Comparison of ENCODE assay signal across 12 mouse cellular contexts in genomic region chr6:34887131-34887850, GRCm38 (mm10). TPM values are rescaled to one million over a fixed set of nuclear protein-coding genes. Genes with fewer than 3 reads are reported as not detected.
DNase-seq lines count a peak whose midpoint lies in the region; ATAC-seq lines count a peak whose summit lies in the region.
"Had no signal": no experiment of that assay in that cellular context is flagged by ENCODE, and none has a peak within 500 bp of the region (broad histone marks: within the 10 kb centered on the region; RNA-seq: fewer than 3 reads in every experiment).

No protein-coding gene starts in this region.

- H3K9me3 ChIP-seq in heart, embryonic 12.5 days (replicated peaks), result no peaks in the 10 kb centered on the region
- H3K9me3 ChIP-seq in embryonic facial prominence, embryonic 11.5 days (replicated peaks; ENCODE audit: control insufficient read depth, low read length), result no peaks in the 10 kb centered on the region
- H3K9me3 ChIP-seq in hindbrain, embryonic 14.5 days (ENCODE audit: control insufficient read depth, low read length), result no peaks in the 10 kb centered on the region
- no peaks in the 10 kb centered on the region for H3K9me3 ChIP-seq in neural tube, embryonic 11.5 days (ENCODE audit: control insufficient read depth, low read length)
- H3K9me3 ChIP-seq: heart, embryonic 15.5 days had no signal

- no peak for ATAC-seq in heart, embryonic 12.5 days (ENCODE audit: insufficient number of reproducible peaks, low FRiP score)
- ATAC-seq in embryonic facial prominence, embryonic 11.5 days (replicated peaks; ENCODE audit: insufficient number of reproducible peaks, low FRiP score, low TSS enrichment, low read depth), result peak; percentile 77
- ATAC-seq in hindbrain, embryonic 14.5 days (ENCODE audit: low FRiP score), result peak; percentile 58
- ATAC-seq in neural tube, embryonic 11.5 days (ENCODE audit: insufficient read depth, low FRiP score, low TSS enrichment), result peak; percentile 84
- no peak for ATAC-seq in granulocyte monocyte progenitor cell, adult 5-6 weeks (replicated peaks; ENCODE audit: poor library complexity, severe bottlenecking)

- H3K27me3 ChIP-seq in heart, embryonic 12.5 days (replicated peaks), result no peaks in the 10 kb centered on the region
- no peaks in the 10 kb centered on the region for H3K27me3 ChIP-seq in embryonic facial prominence, embryonic 11.5 days (ENCODE audit: control insufficient read depth, insufficient read depth, low read length)
- H3K27me3 ChIP-seq in hindbrain, embryonic 14.5 days (ENCODE audit: control insufficient read depth, insufficient read depth, low read length), result no peaks in the 10 kb centered on the region
- no peaks in the 10 kb centered on the region for H3K27me3 ChIP-seq in neural tube, embryonic 11.5 days (ENCODE audit: control insufficient read depth, insufficient read depth, low read length)
- H3K27me3 ChIP-seq: heart, embryonic 15.5 days had no signal

- intact Hi-C loops in heart, postnatal 14 days (cut with DNase I), result no loop called here

- 68% methylated on average over 6 of the region's 6 CpGs for whole genome bisulfite sequencing in heart, embryonic 12.5 days
- 66% methylated on average over 6 of the region's 6 CpGs for WGBS in embryonic facial prominence, embryonic 11.5 days
- WGBS in hindbrain, embryonic 14.5 days, result 18% methylated on average over 6 of the region's 6 CpGs
- WGBS in neural tube, embryonic 11.5 days, result 49% methylated on average over 6 of the region's 6 CpGs

- no peak overlapping the region for H3K4me3 ChIP-seq in heart, embryonic 12.5 days
- no peak overlapping the region for H3K4me3 ChIP-seq in embryonic facial prominence, embryonic 11.5 days (ENCODE audit: low read depth, low read length)
- H3K4me3 ChIP-seq in hindbrain, embryonic 14.5 days (replicated peaks; ENCODE audit: low read length), result no peak overlapping the region
- H3K4me3 ChIP-seq in neural tube, embryonic 11.5 days (ENCODE audit: low read depth, low read length), result no peak overlapping the region
- H3K4me3 ChIP-seq: heart, embryonic 15.5 days had no signal

- H3K4me2 ChIP-seq in heart, embryonic 12.5 days, result no peak overlapping the region
- no peak overlapping the region for H3K4me2 ChIP-seq in embryonic facial prominence, embryonic 11.5 days (ENCODE audit: low read depth, low read length)
- no peak overlapping the region for H3K4me2 ChIP-seq in hindbrain, embryonic 14.5 days (replicated peaks)
- no peak overlapping the region for H3K4me2 ChIP-seq in neural tube, embryonic 11.5 days (ENCODE audit: low read depth)
- H3K4me2 ChIP-seq: heart, embryonic 15.5 days had no signal

- H3K4me1 ChIP-seq in heart, embryonic 12.5 days (replicated peaks), result peaks cover 29% of the 10 kb centered on the region
- no peaks in the 10 kb centered on the region for H3K4me1 ChIP-seq in embryonic facial prominence, embryonic 11.5 days (ENCODE audit: control insufficient read depth, insufficient read depth, low read length)
- H3K4me1 ChIP-seq in hindbrain, embryonic 14.5 days (replicated peaks; ENCODE audit: control insufficient read depth, insufficient read depth, low read length), result peaks cover 11% of the 10 kb centered on the region; the same call in 1 of the 2 replicates
- H3K4me1 ChIP-seq in neural tube, embryonic 11.5 days (ENCODE audit: control insufficient read depth, insufficient read depth, low read length), result peaks cover 14% of the 10 kb centered on the region

- H3K9ac ChIP-seq in heart, embryonic 12.5 days, result 0 out of 2 replicates have a peak overlapping the region, but pooled peaks have one; percentile 28
- H3K9ac ChIP-seq in embryonic facial prominence, embryonic 11.5 days (replicated peaks; ENCODE audit: low read length), result no peak overlapping the region
- no peak overlapping the region; the same call in 1 of the 2 replicates for H3K9ac ChIP-seq in hindbrain, embryonic 14.5 days
- H3K9ac ChIP-seq in neural tube, embryonic 11.5 days (ENCODE audit: low read length), result peak overlapping the region; percentile 5
- H3K9ac ChIP-seq: heart, embryonic 15.5 days; liver, embryonic 14.5 days had no signal

- peaks cover 92% of the 10 kb centered on the region for H3K36me3 ChIP-seq in heart, embryonic 12.5 days
- peaks cover 8% of the 10 kb centered on the region; the same call in 1 of the 2 replicates for H3K36me3 ChIP-seq in embryonic facial prominence, embryonic 11.5 days (replicated peaks; ENCODE audit: control insufficient read depth, insufficient read depth, low read depth, low read length)
- peaks cover 76% of the 10 kb centered on the region for H3K36me3 ChIP-seq in hindbrain, embryonic 14.5 days (replicated peaks; ENCODE audit: control insufficient read depth, insufficient read depth)
- peaks cover 7% of the 10 kb centered on the region; the same call in 1 of the 2 replicates for H3K36me3 ChIP-seq in neural tube, embryonic 11.5 days (ENCODE audit: control insufficient read depth, insufficient read depth, low read length)

- no peak for DNase-seq in heart, postnatal 14 days
- DNase-seq in embryonic facial prominence, embryonic 11.5 days (ENCODE audit: low spot score), result peak; percentile 15
- DNase-seq in hindbrain, embryonic 14.5 days (ENCODE audit: low spot score), result no peak
- peak; percentile 60 for DNase-seq in neural tube, embryonic 11.5 days (ENCODE audit: low spot score)
- no peak for DNase-seq in cerebellum, postnatal 14 days
- no peak for DNase-seq in left cerebral cortex, adult 8-10 months (ENCODE audit: low spot score in 2 of 2)
- DNase-seq: right cerebral cortex, postnatal 4 days had no signal

- H3K27ac ChIP-seq in heart, embryonic 12.5 days (ENCODE audit: poor library complexity, severe bottlenecking), result peak overlapping the region; percentile 12; the same call in 1 of the 2 replicates
- H3K27ac ChIP-seq in embryonic facial prominence, embryonic 11.5 days (replicated peaks; ENCODE audit: low read depth, low read length), result no peak overlapping the region
- H3K27ac ChIP-seq in hindbrain, embryonic 14.5 days, result no peak overlapping the region
- H3K27ac ChIP-seq in neural tube, embryonic 11.5 days (ENCODE audit: low read depth, low read length), result peak overlapping the region; percentile 68
- H3K27ac ChIP-seq: heart, embryonic 15.5 days; liver, embryonic 14.5 days had no signal

RNA-seq across cellular contexts. Expression of gene Cyren, which starts 9.4 kb away (rescaled TPM):
- polyA plus RNA-seq in heart, embryonic 12.5 days (2016; fragmentation: Nextera tagmentation; extraction: Ambion mirVana), result 9.7 and 11.2 TPM in 2 replicates
- 1 to 10 TPM; 5.9 to 7.1 TPM for total RNA-seq in heart, postnatal 14 days (2021)
- 10.9 and 14.2 TPM in 2 replicates for polyA plus RNA-seq in embryonic facial prominence, embryonic 11.5 days (2014; fragmentation: Nextera tagmentation; extraction: Ambion mirVana)
- 7.4 and 8.3 TPM in 2 replicates for polyA plus RNA-seq in hindbrain, embryonic 14.5 days (2014; fragmentation: Nextera tagmentation; extraction: Ambion mirVana)
- polyA plus RNA-seq in neural tube, embryonic 11.5 days (2014; fragmentation: Nextera tagmentation; extraction: Ambion mirVana), result 11.0 and 13.3 TPM in 2 replicates
- total RNA-seq in granulocyte monocyte progenitor cell, adult 5-6 weeks (2014; fragmentation: Nextera tagmentation), result 1.8 and 9.5 TPM in 2 replicates
- total RNA-seq in granulocyte monocyte progenitor cell, adult 5-6 weeks (2017), result 4.1 and 9.0 TPM in 2 replicates
- 1 to 10 TPM; 3.6 to 4.1 (median 3.8) TPM for total RNA-seq in left cerebral cortex, adult 8-10 months (2022)

RNA-seq across cellular contexts. Expression of gene Wdr91, which starts 23.4 kb away (rescaled TPM):
- 10.7 and 12.6 TPM in 2 replicates for polyA plus RNA-seq in heart, embryonic 12.5 days (2016; fragmentation: Nextera tagmentation; extraction: Ambion mirVana)
- 10 to 100 TPM; 13.3 to 15.9 TPM for total RNA-seq in heart, postnatal 14 days (2021)
- 11.9 and 12.6 TPM in 2 replicates for polyA plus RNA-seq in embryonic facial prominence, embryonic 11.5 days (2014; fragmentation: Nextera tagmentation; extraction: Ambion mirVana)
- polyA plus RNA-seq in hindbrain, embryonic 14.5 days (2014; fragmentation: Nextera tagmentation; extraction: Ambion mirVana), result 15.0 and 15.5 TPM in 2 replicates
- polyA plus RNA-seq in neural tube, embryonic 11.5 days (2014; fragmentation: Nextera tagmentation; extraction: Ambion mirVana), result 11.0 and 12.0 TPM in 2 replicates
- 11.8 and 12.6 TPM in 2 replicates for total RNA-seq in granulocyte monocyte progenitor cell, adult 5-6 weeks (2014; fragmentation: Nextera tagmentation)
- 16.8 and 17.4 TPM in 2 replicates for total RNA-seq in granulocyte monocyte progenitor cell, adult 5-6 weeks (2017)
- 10 to 100 TPM; 35.9 to 39.9 (median 38.0) TPM for total RNA-seq in left cerebral cortex, adult 8-10 months (2022)

RNA-seq across cellular contexts. Expression of gene Tmem140, which starts 24.3 kb away (rescaled TPM):
- 1.1 and 1.2 TPM in 2 replicates for polyA plus RNA-seq in heart, embryonic 12.5 days (2016; fragmentation: Nextera tagmentation; extraction: Ambion mirVana)
- 10 to 100 TPM; 19.4 to 28.1 TPM for total RNA-seq in heart, postnatal 14 days (2021)
- 1.2 and 1.5 TPM in 2 replicates for polyA plus RNA-seq in embryonic facial prominence, embryonic 11.5 days (2014; fragmentation: Nextera tagmentation; extraction: Ambion mirVana)
- polyA plus RNA-seq in hindbrain, embryonic 14.5 days (2014; fragmentation: Nextera tagmentation; extraction: Ambion mirVana), result 0.78 and 1.4 TPM in 2 replicates
- polyA plus RNA-seq in neural tube, embryonic 11.5 days (2014; fragmentation: Nextera tagmentation; extraction: Ambion mirVana), result 0.51 and 1.3 TPM in 2 replicates
- 0.23 and 1.9 TPM in 2 replicates for total RNA-seq in granulocyte monocyte progenitor cell, adult 5-6 weeks (2014; fragmentation: Nextera tagmentation)
- total RNA-seq in granulocyte monocyte progenitor cell, adult 5-6 weeks (2017), result 0.26 and 0.82 TPM in 2 replicates
- 1 to 10 TPM; 1.9 to 4.3 (median 2.9) TPM for total RNA-seq in left cerebral cortex, adult 8-10 months (2022)

RNA-seq across cellular contexts. Expression of gene Stra8, which starts 32.7 kb away (rescaled TPM):
- not detected in 2 replicates for polyA plus RNA-seq in heart, embryonic 12.5 days (2016; fragmentation: Nextera tagmentation; extraction: Ambion mirVana)
- total RNA-seq in heart, postnatal 14 days (2021), result not detected
- not detected in 2 replicates for polyA plus RNA-seq in embryonic facial prominence, embryonic 11.5 days (2014; fragmentation: Nextera tagmentation; extraction: Ambion mirVana)
- not detected in 2 replicates for polyA plus RNA-seq in hindbrain, embryonic 14.5 days (2014; fragmentation: Nextera tagmentation; extraction: Ambion mirVana)
- 0.20 TPM in 1 of 2 replicates, not detected in the other for polyA plus RNA-seq in neural tube, embryonic 11.5 days (2014; fragmentation: Nextera tagmentation; extraction: Ambion mirVana)
- not detected in 2 replicates for total RNA-seq in granulocyte monocyte progenitor cell, adult 5-6 weeks (2014; fragmentation: Nextera tagmentation)
- not detected in 2 replicates for total RNA-seq in granulocyte monocyte progenitor cell, adult 5-6 weeks (2017)
- total RNA-seq in left cerebral cortex, adult 8-10 months (2022), result not detected
- total RNA-seq: common myeloid progenitor, adult 5-6 weeks had no signal
- polyA plus RNA-seq: heart, embryonic 15.5 days; liver, embryonic 14.5 days had no signal

Comparison
In these comparisons a context has a peak if more than half of its experiments do, and no peak if none do; other contexts are left out.
1. ATAC-seq: peak in embryonic facial prominence, embryonic 11.5 days (single experiment), hindbrain, embryonic 14.5 days (single experiment) and neural tube, embryonic 11.5 days (single experiment); none in heart, embryonic 12.5 days (single experiment) and granulocyte monocyte progenitor cell, adult 5-6 weeks (single experiment).
2. H3K27ac ChIP-seq: peak in heart, embryonic 12.5 days (single experiment) and neural tube, embryonic 11.5 days (single experiment); none in embryonic facial prominence, embryonic 11.5 days (single experiment) and hindbrain, embryonic 14.5 days (single experiment).
3. H3K9ac ChIP-seq: peak in heart, embryonic 12.5 days (single experiment) and neural tube, embryonic 11.5 days (single experiment); none in embryonic facial prominence, embryonic 11.5 days (single experiment) and hindbrain, embryonic 14.5 days (single experiment).
4. DNase-seq: peak in embryonic facial prominence, embryonic 11.5 days (single experiment) and neural tube, embryonic 11.5 days (single experiment); none in heart, postnatal 14 days (0 of 2), hindbrain, embryonic 14.5 days (single experiment), cerebellum, postnatal 14 days (0 of 2) and left cerebral cortex, adult 8-10 months (0 of 2).